In genomic region chrX:128780411-128780810, GRCm38 (mm10) we compare ENCODE assay signal across 23 mouse cellular contexts.
"Had no signal": no experiment of that assay in that cellular context is flagged by ENCODE, and none has a peak within 500 bp of the region (broad histone marks: within the 10 kb centered on the region; RNA-seq: fewer than 3 reads in every experiment).

No protein-coding gene starts in this region.

- ATAC-seq: liver, postnatal 0 days; lung, postnatal 0 days; midbrain, embryonic 15.5 days had no signal

- H3K4me2 ChIP-seq: limb, embryonic 12.5 days; limb, embryonic 15.5 days; liver, embryonic 11.5 days; lung, embryonic 14.5 days; midbrain, embryonic 12.5 days; midbrain, embryonic 15.5 days; neural tube, embryonic 12.5 days; neural tube, embryonic 15.5 days had no signal

- H3K27ac ChIP-seq: kidney, postnatal 0 days; limb, embryonic 12.5 days; limb, embryonic 15.5 days; liver, embryonic 14.5 days; macrophage; midbrain, embryonic 12.5 days; midbrain, embryonic 15.5 days; neural tube, embryonic 12.5 days; neural tube, embryonic 15.5 days; stomach, postnatal 0 days had no signal

- H3K9ac ChIP-seq: limb, embryonic 12.5 days; limb, embryonic 15.5 days; liver, embryonic 14.5 days; liver, postnatal 0 days; lung, embryonic 14.5 days; midbrain, embryonic 12.5 days; midbrain, embryonic 15.5 days; neural tube, embryonic 12.5 days; neural tube, embryonic 15.5 days had no signal

- H3K4me1 ChIP-seq: limb, embryonic 12.5 days; limb, embryonic 15.5 days; midbrain, embryonic 12.5 days; midbrain, embryonic 15.5 days; neural tube, embryonic 12.5 days; neural tube, embryonic 15.5 days had no signal

- H3K9me3 ChIP-seq: limb, embryonic 12.5 days; limb, embryonic 15.5 days; midbrain, embryonic 12.5 days; midbrain, embryonic 15.5 days; neural tube, embryonic 12.5 days; neural tube, embryonic 15.5 days had no signal

- H3K27me3 ChIP-seq: limb, embryonic 12.5 days; limb, embryonic 15.5 days; midbrain, embryonic 12.5 days; midbrain, embryonic 15.5 days; neural tube, embryonic 12.5 days; neural tube, embryonic 15.5 days had no signal

- H3K36me3 ChIP-seq: limb, embryonic 12.5 days; limb, embryonic 15.5 days; midbrain, embryonic 12.5 days; midbrain, embryonic 15.5 days; neural tube, embryonic 12.5 days; neural tube, embryonic 15.5 days had no signal

- DNase-seq: kidney, adult 2 months; kidney, postnatal 25 days; left cerebral cortex, postnatal 4 days; liver, postnatal 0 days; lung, embryonic 14.5 days; right cerebral cortex, adult 18-20 months; right cerebral cortex, postnatal 14 days; right cerebral cortex, postnatal 4 days; thymus, adult 2 months; thymus, postnatal 14 days; thymus, postnatal 4 days had no signal

- H3K4me3 ChIP-seq: limb, embryonic 12.5 days; limb, embryonic 15.5 days; midbrain, embryonic 12.5 days; midbrain, embryonic 15.5 days; neural tube, embryonic 12.5 days; neural tube, embryonic 15.5 days had no signal
